Mouse (Mus musculus) myocyte (in vitro differentiated cells): ENCODE measurements around the gene Utp20. TPM values are rescaled to one million over a fixed set of nuclear protein-coding genes. Genes with fewer than 3 reads are reported as not detected.
A peak's percentile ranks its signal among the peaks of the same experiment; 100 is the strongest.

Experiments used
- H3K27me3 ChIP-seq: one replicate; pipeline ENCODE4 v1.6.1; 2011; ENCODE audit not compliant: control insufficient read depth, insufficient read depth, insufficient read length
- H3K36me3 ChIP-seq: one replicate; pipeline ENCODE4 v1.6.1; 2011; ENCODE audit not compliant: control insufficient read depth, insufficient read depth
- H3K4me2 ChIP-seq: one replicate; pipeline ENCODE4 v1.6.1; 2011; ENCODE audit warnings: low read depth, control low read depth
- H3K4me3 ChIP-seq: one replicate; pipeline ENCODE4 v1.5.1; 2011; ENCODE audit warnings: mild to moderate bottlenecking, control low read depth, moderate library complexity
- H3K79me2 ChIP-seq: one replicate; pipeline ENCODE4 v1.6.1; 2011; ENCODE audit not compliant: control insufficient read depth, insufficient read depth
- H3ac ChIP-seq: one replicate; pipeline ENCODE4 v1.6.1; 2011; ENCODE audit not compliant: control insufficient read depth, insufficient read length
- CEBPB ChIP-seq: IDR thresholded peaks from 2 replicates; pipeline ENCODE4 v1.6.1; 2011; ENCODE audit warnings: mild to moderate bottlenecking, moderate library complexity; ENCODE audit not compliant: poor library complexity, insufficient read depth, severe bottlenecking
- E2F4 ChIP-seq: IDR thresholded peaks from one replicate; pipeline ENCODE4 v1.6.1; 2011; ENCODE audit warnings: mild to moderate bottlenecking, control low read depth, moderate library complexity; ENCODE audit not compliant: insufficient read depth
- MAX ChIP-seq: IDR thresholded peaks from one replicate; pipeline ENCODE4 v1.6.1; 2011; ENCODE audit warnings: low read depth, mild to moderate bottlenecking, control low read depth
- MYOD1 ChIP-seq, 3 experiments: IDR thresholded peaks; one replicate each; pipeline ENCODE4 v1.6.1; 2011; ENCODE audit warnings: control low read depth in 2 of 3, low read depth in 2 of 3, mild to moderate bottlenecking in 2 of 3, moderate library complexity in 1 of 3; ENCODE audit not compliant: insufficient read length in 2 of 3, control insufficient read depth in 1 of 3
- MYOG ChIP-seq, 3 experiments: IDR thresholded peaks; one replicate each; pipeline ENCODE4 v1.6.1; 2011; ENCODE audit warnings: control low read depth in 2 of 3, low read depth in 2 of 3, mild to moderate bottlenecking in 2 of 3; ENCODE audit not compliant: insufficient read length in 2 of 3, control insufficient read depth in 1 of 3, insufficient read depth in 1 of 3
- POLR2A ChIP-seq: IDR thresholded peaks from one replicate; pipeline ENCODE4 v1.6.1; 2011; ENCODE audit warnings: low read depth, mild to moderate bottlenecking, control low read depth, moderate library complexity; ENCODE audit not compliant: insufficient read length
- POLR2AphosphoS2 ChIP-seq: IDR thresholded peaks from one replicate; pipeline ENCODE4 v1.6.1; 2011; ENCODE audit warnings: low read depth, control low read depth; ENCODE audit not compliant: insufficient read length
- REST ChIP-seq: IDR thresholded peaks from one replicate; pipeline ENCODE4 v1.6.1; 2011; ENCODE audit warnings: mild to moderate bottlenecking, control low read depth, moderate library complexity; ENCODE audit not compliant: insufficient read depth, insufficient read length
- SRF ChIP-seq: IDR thresholded peaks from one replicate; pipeline ENCODE4 v1.6.1; 2011; ENCODE audit warnings: low read depth; ENCODE audit not compliant: control insufficient read depth, insufficient read length
- TCF12 ChIP-seq: IDR thresholded peaks from one replicate; pipeline ENCODE4 v1.6.1; 2011; ENCODE audit warnings: mild to moderate bottlenecking, control low read depth; ENCODE audit not compliant: poor library complexity, insufficient read depth, severe bottlenecking
- TCF3 ChIP-seq: IDR thresholded peaks from one replicate; pipeline ENCODE4 v1.6.1; 2011; ENCODE audit warnings: low read depth, control low read depth; ENCODE audit not compliant: insufficient read length
- USF1 ChIP-seq: IDR thresholded peaks from one replicate; pipeline ENCODE4 v1.6.1; 2011; ENCODE audit warnings: low read depth, mild to moderate bottlenecking, control low read depth, moderate library complexity
- polyA plus RNA-seq: library from polyadenylated mRNA; unstranded; fragments of >200 nt; fragmentation: generic; extraction: Trizol; gene quantifications from one replicate; pipeline ENCODE4 v1.2.1, GENCODE M21; 2012; ENCODE audit warnings: missing spikeins

The Utp20 gene
- polyA plus RNA-seq, 1 experiment, result 11.5 TPM

DNA sequence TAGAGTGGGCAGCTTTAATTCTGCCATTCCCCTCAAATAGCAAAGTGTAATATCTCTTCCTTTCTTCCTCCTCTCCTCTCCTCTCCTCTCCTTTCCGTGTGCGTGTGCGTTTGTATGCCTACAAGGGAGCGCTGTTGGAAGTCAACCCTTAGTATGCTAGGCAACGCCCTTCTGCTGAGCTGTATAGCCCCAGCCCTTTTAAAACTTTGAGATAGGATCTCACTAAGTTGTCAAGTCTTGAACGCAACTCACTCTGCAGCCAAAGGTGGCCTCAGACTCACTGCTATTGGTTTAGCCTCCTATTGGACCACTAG, 94.3 kb downstream of the Utp20 start:
- H3K4me2 ChIP-seq, result peak overlapping the region; percentile 89

DNA sequence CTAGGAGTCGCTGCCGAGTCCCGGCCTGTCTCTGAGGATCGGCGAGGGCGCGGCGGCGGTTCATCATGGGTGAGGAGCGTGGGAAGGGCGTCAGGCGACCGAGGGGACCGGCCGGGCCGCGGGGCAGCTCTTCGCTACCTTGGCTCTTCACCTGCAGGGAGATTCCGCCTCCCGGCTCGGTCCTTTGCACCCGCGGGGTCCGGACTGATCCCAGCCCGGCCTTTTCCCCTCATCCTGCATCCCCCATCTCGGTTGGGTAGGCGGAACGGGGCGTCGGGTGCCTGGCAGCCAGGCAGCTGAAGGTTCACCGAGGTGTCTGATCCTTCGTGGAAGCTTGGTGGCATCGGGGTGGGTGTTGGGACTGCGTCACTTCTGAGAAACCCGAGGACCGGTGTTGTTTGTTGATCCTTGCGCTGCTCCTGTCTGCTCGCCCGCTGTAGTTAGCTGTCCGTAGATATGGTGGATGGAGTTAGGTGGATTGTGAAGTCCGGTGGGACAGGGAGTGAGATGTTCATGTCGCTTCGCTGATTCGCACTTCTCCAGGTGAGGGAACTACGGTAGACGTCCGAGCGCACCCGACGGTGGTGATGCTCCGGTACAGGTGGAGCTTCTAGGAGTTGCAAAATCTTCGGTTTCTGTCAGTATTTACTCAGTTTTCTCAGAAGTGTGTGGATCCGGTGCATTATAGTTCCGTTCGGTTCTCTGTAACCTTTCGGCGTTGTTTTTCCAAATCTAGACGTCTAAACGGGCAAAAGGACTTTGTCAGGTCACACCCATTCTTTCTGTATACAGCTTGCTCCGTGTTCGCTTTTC, 94.9 kb downstream of the Utp20 start:
- peak overlapping the region; percentile 88 for H3K4me3 ChIP-seq
- peaks cover 8% of the 10 kb centered on the region for H3K36me3 ChIP-seq
- H3K79me2 ChIP-seq, result peaks cover 46% of the 10 kb centered on the region
- no peaks in the 10 kb centered on the region for H3K27me3 ChIP-seq
- H3ac ChIP-seq, result peak overlapping the region; percentile 37
- TF ChIP-seq MYOD1 (IDR thresholded peaks at IDR 0.05; ENCODE audit: control insufficient read depth in 1 of 3, insufficient read length in 2 of 3, low read depth in 2 of 3) (peak in 1 of 3 experiments; percentile 16), E2F4 (no peak)
- H3K4me2 ChIP-seq, result peak overlapping the region; percentile 89

More for the DNA sequence above, 94.3 kb downstream of the Utp20 start:
- TF ChIP-seq TCF12 (no peak), POLR2A (peak; percentile 11), POLR2AphosphoS2 (no peak), USF1 (no peak), MYOG (IDR thresholded peaks at IDR 0.05; ENCODE audit: control insufficient read depth in 1 of 3, insufficient read depth in 1 of 3, insufficient read length in 2 of 3, low read depth in 2 of 3) (no peak), MAX (no peak)
- H3K4me3 ChIP-seq, result peak overlapping the region; percentile 88
- peaks cover 46% of the 10 kb centered on the region for H3K79me2 ChIP-seq
- peak overlapping the region; percentile 37 for H3ac ChIP-seq
- H3K27me3 ChIP-seq, result no peaks in the 10 kb centered on the region
- H3K36me3 ChIP-seq, result peaks cover 8% of the 10 kb centered on the region

DNA sequence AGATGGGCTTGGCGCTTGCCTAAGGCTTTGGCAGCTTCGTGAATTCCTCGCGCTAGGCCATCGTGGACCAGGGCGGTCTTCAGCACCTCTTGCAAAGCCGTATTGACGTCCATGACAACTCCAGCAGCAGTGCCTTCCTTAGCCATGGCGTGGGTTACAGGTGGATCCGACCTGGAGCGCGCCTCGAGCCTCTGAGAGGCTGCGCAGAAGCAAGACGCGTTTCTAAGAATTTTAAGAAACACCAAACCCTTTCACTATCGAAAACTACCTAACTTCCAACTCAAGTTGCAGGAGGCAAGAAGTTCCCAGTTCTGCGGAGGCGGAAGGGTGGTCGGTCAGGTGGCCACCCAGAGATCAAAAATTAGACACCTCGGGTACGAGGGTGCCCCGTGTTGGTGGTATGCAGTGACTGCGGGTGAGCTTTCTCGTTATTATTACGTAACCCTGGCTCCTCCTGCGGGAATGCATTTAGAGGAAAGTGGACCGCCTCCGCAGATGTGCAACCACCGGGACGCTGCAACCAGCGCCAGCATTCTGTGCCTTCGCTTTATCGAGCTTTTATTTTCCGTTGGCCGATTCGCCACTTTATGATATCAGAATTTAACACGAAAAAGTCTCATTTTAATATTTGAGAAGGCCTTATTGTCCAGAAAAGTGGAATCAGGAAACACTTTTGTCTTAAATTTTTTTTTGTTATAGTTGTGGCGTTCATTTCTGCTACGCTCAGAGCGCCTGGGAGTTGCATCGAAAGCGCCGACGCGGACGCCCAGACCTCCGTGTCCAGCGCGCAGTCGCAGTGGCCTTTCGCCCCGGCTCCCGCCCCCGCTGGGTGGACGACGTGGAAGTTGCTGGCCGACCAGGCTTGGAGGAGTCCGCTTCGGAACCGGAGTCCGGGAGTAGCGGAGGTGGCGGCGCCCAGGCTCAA, 95.8 kb downstream of the Utp20 start, which contains the start of gene Arl1:
Arl1 (plus strand) TSS at position 288 of the 925 bp plus-strand sequence.
- Histone ChIP-seq H3K27me3 (no peaks in the 10 kb centered on the region), H3K79me2 (peaks cover 44% of the 10 kb centered on the region), H3K4me2 (peak within 1 kb of the TSS; percentile 89), H3K36me3 (peaks cover 4% of the 10 kb centered on the region), H3K4me3 (peak within 1 kb of the TSS; percentile 88), H3ac (peak within 1 kb of the TSS; percentile 37)
- no peak for TF ChIP-seq MYOG (IDR thresholded peaks at IDR 0.05; ENCODE audit: control insufficient read depth in 1 of 3, insufficient read depth in 1 of 3, insufficient read length in 2 of 3, low read depth in 2 of 3)
- TF ChIP-seq REST, result no peak
- peak; percentile 68 for TF ChIP-seq POLR2A
- no peak for TF ChIP-seq MAX
- peak; percentile 79 for TF ChIP-seq POLR2AphosphoS2
- TF ChIP-seq USF1, result no peak
- peak; percentile 85 for TF ChIP-seq CEBPB
- peak; percentile 23 for TF ChIP-seq E2F4

DNA sequence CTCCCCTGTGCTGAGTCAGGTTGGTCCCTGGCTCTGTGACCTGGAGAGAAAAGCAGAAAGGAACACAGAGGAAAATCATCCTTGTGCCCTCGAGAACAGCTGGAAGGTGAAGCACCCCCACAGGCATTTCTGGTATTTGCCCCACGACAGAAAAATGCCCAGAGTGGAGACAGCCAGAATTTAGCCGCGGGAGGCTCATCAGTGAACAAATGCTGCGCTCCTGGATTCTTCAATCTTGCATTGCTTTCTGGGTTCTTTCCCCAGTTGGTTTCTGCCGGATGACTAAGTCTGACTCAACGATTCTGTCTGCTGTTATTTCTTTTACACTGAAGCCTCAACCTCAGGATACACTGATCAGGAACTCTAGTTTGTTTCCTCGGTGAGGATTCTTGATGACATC, 98.4 kb downstream of the Utp20 start:
- no peaks in the 10 kb centered on the region for H3K27me3 ChIP-seq
- no peak for TF ChIP-seq SRF
- no peak for TF ChIP-seq REST
- TF ChIP-seq TCF12, result no peak
- no peak overlapping the region for H3K4me3 ChIP-seq
- no peak overlapping the region for H3ac ChIP-seq
- peak overlapping the region; percentile 40 for H3K4me2 ChIP-seq
- peaks cover 18% of the 10 kb centered on the region for H3K79me2 ChIP-seq
- no peaks in the 10 kb centered on the region for H3K36me3 ChIP-seq

- TF ChIP-seq MAX (no peak), MYOG (IDR thresholded peaks at IDR 0.05; ENCODE audit: control insufficient read depth in 1 of 3, insufficient read depth in 1 of 3, insufficient read length in 2 of 3, low read depth in 2 of 3) (no peak), SRF (no peak), E2F4 (no peak), POLR2A (no peak), CEBPB (no peak), REST (no peak), USF1 (no peak), POLR2AphosphoS2 (no peak), TCF3 (no peak), TCF12 (no peak), MYOD1 (IDR thresholded peaks at IDR 0.05; ENCODE audit: control insufficient read depth in 1 of 3, insufficient read length in 2 of 3, low read depth in 2 of 3) (no peak)
- H3K27me3 ChIP-seq, result no peaks in the 10 kb centered on the region
Measured at GRCm38 (mm10) chr10:88727128-88727527, 99.5 kb downstream of the Utp20 start.

More at GRCm38 (mm10) chr10:88727128-88727527, 99.5 kb downstream of the Utp20 start:
- Histone ChIP-seq H3K79me2 (peaks cover 8% of the 10 kb centered on the region), H3K36me3 (no peaks in the 10 kb centered on the region), H3ac (no peak overlapping the region), H3K4me3 (no peak overlapping the region), H3K4me2 (no peak overlapping the region)
